Mouse (Mus musculus) cerebellum, adult (tissue): ENCODE results near the gene Spata1.
"Not testable (repeated sequence)": the region's sequence is repeated elsewhere in the genome, so short reads cannot be mapped to it uniquely, and the experiment has no call there.

ENCODE experiments used
- ATAC-seq: cut with Nextera tagmentation; 2 replicates; pipeline ENCODE4 v1.9.2; 2017; ENCODE audit warnings: mild to moderate bottlenecking, moderate library complexity, mixed read lengths; ENCODE audit not compliant: insufficient number of reproducible peaks, low FRiP score, low TSS enrichment

Spata1 gene

GRCm38 (mm10) chr3:146462939-146463338 is 36.6 kb downstream of the Spata1 start:
- ATAC-seq: no peak

DNA sequence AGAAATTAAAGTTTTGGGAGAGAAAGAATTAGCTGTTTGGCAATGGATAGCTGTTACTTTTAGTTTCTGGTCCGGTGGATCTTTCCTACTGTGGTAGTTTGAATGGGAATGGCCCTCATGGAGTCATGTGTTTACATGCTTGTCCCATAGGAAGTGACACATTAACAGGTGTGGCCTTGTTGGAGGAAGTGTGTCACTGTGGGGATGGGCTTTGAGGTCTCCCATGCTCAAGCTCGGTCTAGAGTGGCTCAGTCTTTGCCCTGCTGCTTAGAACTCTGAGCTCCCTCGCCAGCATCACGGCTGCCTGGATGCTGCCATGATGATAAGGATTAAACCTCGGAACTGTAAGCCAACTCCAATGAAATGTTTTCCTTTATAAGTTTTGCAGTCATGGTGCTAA is 48.2 kb downstream of the Spata1 start:
- ATAC-seq: no peak

DNA sequence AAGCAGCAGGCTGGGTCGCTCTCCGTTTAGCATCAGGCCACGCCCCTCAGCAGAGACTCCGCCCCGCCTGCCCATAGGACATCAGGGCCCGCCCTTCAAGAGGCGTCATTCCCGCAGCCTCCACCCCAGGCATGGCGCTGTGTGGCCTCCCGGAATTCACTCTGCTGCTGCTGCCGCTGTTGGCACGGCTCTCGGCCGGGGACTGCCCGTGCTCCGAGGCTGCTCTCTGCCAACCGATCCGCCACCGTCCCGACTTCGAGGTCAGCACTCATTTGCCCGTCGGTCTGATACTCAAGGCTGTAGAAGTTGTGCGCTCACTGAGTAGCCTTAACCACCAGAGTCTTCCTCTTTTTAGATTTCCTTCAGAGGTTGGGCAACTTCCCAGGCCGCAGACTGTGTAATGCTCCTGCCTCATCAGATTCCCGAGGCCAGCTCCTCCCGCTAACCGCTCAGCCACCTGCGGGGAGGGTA is 49.1 kb downstream of the Spata1 start:
- ATAC-seq: peak; percentile 95

GRCm38 (mm10) chr3:146449745-146450250 is 49.8 kb downstream of the Spata1 start, which contains the start of gene Ctbs:
TSS of gene Ctbs (plus strand) at chr3:146449795.
- no peak for ATAC-seq

DNA sequence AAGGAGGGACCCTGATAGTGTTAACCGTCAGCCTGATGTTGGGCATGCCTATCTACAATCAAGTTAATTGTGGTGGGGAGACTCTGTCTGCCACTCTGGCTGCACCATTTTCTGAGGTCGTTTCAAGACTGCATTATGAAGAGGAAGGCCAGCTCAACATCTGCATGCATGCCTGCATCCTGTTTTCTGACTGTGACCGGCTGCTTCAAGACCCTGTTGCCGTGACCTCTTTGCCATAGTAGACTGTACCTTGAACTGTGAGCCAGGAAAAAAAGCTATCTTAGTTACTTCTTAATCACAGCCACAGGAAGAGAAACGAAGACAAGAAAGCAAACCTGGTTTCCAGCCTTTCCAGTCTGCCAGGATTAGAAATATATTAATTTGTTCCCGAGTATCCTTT is 50.6 kb downstream of the Spata1 start:
- ATAC-seq: no peak

DNA sequence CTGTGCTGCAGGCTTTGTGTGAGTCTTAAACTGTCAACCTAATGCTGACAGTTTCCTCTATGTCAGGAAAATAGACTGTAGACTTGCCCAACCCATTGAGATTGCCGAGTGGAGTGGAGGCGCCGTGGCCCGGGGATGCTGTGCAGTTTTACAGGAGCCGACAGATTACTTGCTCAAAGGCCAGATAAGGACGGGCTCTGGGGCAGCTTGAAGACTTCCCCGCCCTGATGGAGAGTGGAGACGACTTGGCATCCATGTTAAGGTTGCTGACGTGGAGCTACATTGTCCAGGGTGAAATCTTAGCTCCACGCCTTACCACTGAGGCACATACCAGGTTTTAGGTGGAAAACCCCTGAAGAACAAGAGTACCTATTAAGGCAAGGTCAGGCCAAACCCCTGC is 51.2 kb downstream of the Spata1 start:
- ATAC-seq: no peak

GRCm38 (mm10) chr3:146447598-146447997 is 52.0 kb downstream of the Spata1 start:
- ATAC-seq: no peak

DNA sequence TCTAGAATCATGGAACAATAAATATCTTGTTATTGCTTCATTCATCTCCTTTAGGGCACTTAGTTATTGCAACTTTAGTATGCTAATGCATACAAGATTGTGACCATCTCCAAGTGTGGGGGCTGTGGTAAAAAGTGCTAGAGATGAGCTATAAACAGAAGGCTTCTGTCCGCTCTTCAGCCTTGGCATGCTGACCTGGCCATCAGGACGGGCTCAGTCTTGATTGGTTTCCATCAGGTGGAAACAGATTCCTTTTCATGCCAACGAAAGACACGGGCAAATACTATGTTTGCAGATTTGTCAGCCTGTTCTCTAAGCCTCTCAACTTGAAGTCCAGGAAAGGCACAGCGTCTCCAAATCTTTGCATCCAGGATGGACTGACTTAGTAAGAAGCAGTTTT is 52.4 kb downstream of the Spata1 start:
- ATAC-seq: no peak

DNA sequence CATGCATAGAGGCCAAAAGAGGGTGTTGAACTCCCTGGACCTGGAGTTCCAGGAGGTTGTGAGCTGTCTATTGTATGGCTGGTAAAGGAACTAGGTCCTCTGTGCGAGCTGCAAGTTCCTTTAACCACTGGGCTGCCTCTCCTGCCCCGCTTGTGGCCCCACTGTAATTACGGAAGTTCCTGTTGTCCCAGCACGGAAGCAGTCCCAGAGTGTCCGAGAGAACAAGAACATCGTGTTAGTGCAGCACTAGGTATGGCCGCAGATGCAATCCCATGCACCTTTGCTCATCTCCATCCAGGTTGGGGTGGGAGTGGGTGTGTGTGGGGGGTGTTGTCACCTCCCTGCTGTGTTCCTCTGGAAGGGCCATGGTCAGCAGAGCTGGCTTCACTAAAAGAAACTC is 54.7 kb downstream of the Spata1 start:
- ATAC-seq: no peak

- no peak for ATAC-seq
Measured at GRCm38 (mm10) chr3:146443380-146443779, 56.2 kb downstream of the Spata1 start.

GRCm38 (mm10) chr3:146442936-146443335 is 56.6 kb downstream of the Spata1 start:
- ATAC-seq: no peak

GRCm38 (mm10) chr3:146442484-146442883 is 57.1 kb downstream of the Spata1 start:
- ATAC-seq: no peak

DNA sequence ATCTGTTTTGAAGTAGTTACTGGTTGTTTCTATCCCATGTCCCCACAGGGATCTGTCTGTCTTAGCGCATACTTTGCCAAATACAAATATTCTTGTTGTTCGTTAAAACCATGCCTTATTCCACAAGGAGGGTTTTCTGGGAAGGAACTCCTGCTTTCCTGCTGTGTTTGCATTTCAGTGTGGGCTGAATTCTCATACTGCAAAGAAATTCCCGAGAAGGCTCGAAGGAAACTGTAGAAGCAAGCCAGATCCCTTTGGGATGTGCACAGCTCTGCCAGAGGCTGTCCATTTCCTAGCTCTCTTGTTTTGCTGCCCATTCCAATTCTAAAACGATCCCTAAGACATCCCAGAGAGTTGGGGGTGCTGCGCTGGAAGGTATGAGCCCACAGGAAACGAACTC is 59.1 kb downstream of the Spata1 start:
- no peak for ATAC-seq

GRCm38 (mm10) chr3:146440011-146440410 is 59.5 kb downstream of the Spata1 start:
- ATAC-seq: no peak

DNA sequence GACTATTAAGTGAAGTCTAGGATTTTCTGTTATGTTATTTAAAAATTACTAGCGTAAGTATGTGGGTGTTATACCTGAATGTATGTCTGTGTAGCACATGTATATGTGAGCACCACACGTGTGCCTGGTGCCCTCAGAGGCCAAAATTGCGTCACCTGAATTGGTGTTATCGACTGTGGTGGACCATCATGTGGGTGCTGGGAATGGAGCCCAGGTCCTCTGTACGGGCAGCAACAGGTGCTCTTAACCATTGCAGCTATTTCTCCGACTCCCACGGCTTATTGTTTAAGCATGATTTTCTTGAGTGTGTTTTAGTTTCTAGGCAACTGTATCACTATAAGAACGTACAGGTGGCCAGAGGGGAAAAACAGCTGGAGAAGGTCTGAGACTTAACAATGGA is 63.4 kb downstream of the Spata1 start:
- ATAC-seq: no peak

- no peak for ATAC-seq
Measured at GRCm38 (mm10) chr3:146435533-146435932, 64.0 kb downstream of the Spata1 start.

GRCm38 (mm10) chr3:146434686-146435085 is 64.9 kb downstream of the Spata1 start:
- no peak for ATAC-seq

DNA sequence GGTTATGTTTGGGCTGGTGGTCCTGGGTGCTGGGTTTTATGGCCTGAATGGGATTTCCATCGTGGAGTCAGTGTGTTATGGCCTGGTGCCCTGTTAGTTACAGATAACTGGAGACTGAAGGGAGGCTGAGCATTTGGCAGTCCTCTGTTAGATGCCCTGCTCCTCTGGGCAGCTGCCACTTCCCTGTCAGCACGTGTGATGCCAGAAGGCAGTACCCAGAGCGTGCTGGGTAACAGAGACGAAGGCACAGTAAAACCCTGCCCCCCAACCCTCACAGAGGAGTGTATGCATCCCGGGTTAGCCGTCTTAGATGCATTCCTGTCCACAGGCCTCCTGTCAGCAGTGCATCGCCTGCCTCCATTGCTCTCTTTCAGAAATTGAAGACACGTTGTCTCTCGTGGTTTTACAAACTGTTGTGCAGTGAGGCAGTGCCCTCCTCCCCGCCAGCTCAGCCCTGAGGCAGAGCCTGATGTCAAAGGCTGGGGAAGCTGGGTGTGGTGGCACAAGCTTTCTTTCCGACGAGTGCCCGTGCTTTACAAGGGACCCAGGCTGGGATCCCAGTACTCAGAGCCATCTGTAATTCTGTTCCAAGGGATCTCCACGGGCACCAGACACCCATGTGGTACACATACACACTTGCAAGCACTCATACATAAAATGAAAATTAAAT is 65.7 kb downstream of the Spata1 start:
- ATAC-seq: no peak

- not testable (repeated sequence) for ATAC-seq
Measured at GRCm38 (mm10) chr3:146433063-146433462, 66.5 kb downstream of the Spata1 start.

- ATAC-seq: no peak
Measured at GRCm38 (mm10) chr3:146426489-146426888, 73.1 kb downstream of the Spata1 start.

- ATAC-seq: no peak
Measured at GRCm38 (mm10) chr3:146425902-146426301, 73.7 kb downstream of the Spata1 start.

DNA sequence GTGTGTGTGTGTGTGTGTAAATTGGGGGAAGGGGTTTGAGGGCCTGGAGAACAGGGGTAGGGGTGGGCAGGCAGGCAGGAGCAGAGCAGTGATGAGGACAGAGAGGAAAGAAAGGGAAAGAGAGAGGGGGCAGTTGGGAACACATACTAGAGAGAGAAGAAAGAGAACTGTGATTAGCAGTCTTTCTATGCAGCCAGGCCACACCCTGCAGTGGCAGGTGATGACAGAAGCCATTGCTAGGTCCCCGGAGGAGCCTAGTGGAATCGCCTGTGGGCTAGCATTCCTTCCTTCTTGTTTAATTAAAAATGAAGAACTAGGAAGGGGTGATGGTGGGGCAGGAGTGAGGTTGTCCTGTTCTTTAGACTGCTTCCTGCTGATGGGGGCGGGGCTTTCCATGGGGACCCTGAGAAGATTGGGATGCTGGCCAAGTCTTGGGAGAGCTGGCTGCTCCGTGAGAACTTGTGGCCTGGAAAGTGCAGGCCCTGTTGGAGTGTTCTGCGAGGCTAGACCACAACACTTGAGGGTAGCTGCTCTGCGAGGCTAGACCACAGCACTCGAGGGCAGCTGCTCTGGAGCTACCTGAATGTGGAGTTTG is 75.2 kb downstream of the Spata1 start:
- no peak for ATAC-seq
